Mouse (Mus musculus) ES-CJ7 (cell line): ENCODE results near the gene Tmem198.
A peak's percentile ranks its signal among the peaks of the same experiment; 100 is the strongest.

Experiments
- DNase-seq: peaks from one replicate; pipeline ENCODE4 v3.0.0; 2011; ENCODE audit warnings: low read depth, low spot score

Tmem198 gene

GRCm38 (mm10) chr1:75478916-75479634 lies at the start of gene Tmem198, which contains the start of gene Chpf:
Tmem198 (plus strand) TSS chr1:75479532.
Chpf (minus strand) TSS chr1:75479307.
- DNase-seq = peak; percentile 99

GRCm38 (mm10) chr1:75435475-75436328 lies 43.6 kb upstream of the Tmem198 start, which contains the start of gene Gmppa:
Gmppa (plus strand) TSS chr1:75435930.
- DNase-seq = peak; percentile 93

GRCm38 (mm10) chr1:75438782-75439181 lies 40.5 kb upstream of the Tmem198 start:
- DNase-seq = no peak

DNA sequence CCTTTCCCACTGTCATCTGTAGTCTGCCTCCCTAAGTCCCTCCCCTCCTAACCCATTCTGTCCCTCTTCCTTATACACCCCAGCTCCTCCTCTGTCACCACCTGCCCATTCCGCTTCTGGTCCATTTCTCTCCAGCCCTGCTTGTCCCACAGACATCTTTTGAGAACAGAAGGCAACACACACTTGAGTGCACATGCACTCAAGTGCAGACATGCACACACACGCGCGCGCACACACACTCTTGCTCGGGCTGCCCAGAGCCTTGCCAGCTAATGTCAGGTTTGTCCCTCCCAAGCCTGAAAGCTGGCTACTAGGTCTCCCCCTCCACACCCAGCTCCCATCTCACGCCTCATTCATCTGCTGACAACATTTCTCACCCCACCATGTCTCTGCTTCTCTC lies 38.7 kb upstream of the Tmem198 start:
- no peak for DNase-seq

GRCm38 (mm10) chr1:75441471-75441996 lies 37.8 kb upstream of the Tmem198 start:
- no peak for DNase-seq

DNA sequence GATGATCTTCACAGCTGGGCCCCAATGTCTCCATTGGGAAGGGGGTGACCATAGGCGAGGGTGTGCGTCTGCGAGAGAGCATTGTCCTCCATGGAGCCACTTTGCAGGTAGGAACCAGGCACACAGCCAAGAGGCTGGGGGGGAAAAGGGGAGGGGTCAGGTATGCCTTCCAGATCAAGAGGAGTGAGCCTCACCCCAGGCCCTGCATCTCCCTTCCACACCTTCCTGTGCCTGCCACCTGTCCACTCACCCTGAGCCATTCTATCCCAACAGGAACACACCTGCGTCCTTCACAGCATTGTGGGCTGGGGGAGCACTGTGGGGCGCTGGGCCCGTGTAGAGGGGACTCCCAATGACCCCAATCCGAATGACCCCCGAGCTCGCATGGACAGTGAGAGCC lies 37.2 kb upstream of the Tmem198 start:
- DNase-seq = no peak

DNA sequence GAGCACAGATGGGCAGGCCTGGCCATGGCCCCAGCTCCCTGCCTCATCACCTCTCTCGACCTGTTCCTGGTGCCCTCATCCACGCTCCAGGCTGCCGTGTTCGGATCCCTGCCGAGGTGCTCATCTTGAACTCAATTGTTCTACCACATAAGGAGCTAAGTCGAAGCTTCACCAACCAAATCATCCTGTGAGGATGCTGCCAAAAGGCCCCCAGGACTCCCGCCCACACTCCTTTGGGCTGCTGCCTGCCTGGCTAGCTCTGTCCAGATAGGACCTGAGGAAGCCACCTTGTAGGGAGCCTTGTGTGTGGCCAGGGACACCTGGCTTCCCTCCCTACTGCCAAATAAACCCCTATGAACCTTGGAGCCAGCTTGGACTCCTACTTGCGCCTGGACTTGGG lies 36.5 kb upstream of the Tmem198 start:
- DNase-seq = peak; percentile 58

DNA sequence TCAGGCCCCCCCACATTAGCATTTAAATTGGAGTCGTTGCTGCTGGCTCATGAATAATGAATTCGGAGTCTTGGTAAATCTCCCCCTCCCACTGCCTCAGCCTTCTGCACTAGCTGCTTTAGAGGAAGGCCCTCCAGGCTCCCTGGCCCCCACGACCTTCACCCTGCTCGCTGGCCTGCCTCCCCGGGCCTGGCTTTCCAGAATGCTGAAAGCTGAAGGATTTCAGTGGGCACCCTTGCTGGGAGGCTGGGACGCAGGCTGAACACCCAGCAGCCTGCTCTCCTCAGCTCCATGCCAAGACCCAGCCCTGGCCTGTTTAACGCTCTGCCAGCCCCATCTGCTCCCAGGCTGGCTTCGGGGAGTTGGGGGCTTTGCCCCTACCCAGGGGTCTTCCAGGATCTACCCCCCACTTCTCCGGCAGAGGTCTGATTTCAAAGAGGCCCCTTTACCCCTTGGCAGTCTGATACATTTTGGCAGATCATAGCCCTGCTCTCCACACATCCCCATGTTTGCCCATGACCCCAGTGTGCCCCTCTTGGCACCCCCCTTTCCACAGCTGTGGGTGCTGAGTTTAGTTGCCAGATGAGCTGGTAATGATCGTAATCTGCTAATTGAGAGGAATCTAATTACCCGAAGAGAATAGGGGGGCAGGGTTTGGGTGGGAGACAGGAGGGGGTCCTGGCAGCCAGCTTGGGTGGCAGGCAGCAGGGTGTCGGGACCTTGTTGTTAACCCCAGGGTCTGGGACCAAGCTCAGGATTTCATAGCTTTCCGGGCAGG lies 35.9 kb upstream of the Tmem198 start:
- DNase-seq = peak; percentile 88

DNA sequence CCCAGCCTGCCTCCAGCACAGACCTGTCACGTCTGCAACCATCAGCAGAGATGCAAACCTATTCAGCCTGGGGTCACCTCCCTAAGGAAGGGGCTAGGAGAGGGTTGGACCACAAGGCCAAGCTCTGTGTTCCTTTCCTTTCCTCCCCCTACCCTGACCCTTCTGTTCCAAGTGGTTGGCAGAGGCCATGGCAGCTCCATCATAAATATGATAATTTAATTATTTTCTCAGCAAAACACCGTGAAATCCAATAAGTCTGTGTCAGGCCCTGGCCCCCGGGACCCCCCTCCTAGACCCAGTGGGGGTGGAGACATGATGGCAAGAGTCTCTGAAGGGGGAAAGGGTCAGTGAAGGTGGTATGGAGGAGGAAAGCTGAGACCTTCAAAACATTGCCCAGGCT lies 35.1 kb upstream of the Tmem198 start:
- DNase-seq = no peak

GRCm38 (mm10) chr1:75445141-75445701 lies 34.1 kb upstream of the Tmem198 start:
- no peak for DNase-seq

GRCm38 (mm10) chr1:75445751-75446611 lies 33.4 kb upstream of the Tmem198 start:
- DNase-seq = peak; percentile 76

DNA sequence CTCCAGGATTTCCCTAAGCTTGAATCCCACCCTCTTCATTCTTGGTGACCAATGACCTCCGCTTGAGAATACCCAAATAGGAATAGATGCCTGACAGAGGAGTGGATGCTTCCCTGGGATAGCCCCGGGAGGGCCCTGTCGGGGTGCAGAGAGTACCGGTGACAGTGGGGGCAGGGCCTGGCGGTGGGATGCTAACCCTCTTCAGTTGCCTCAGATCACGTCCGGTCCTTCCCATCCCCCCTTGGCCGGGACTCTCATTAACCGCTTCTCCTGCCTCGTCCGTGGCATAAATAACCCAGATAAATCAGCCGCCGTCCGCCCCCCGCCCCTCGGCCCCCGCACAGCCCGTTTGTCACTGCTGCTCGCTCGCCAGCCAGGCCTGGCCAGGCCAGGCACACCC lies 32.7 kb upstream of the Tmem198 start:
- no peak for DNase-seq

DNA sequence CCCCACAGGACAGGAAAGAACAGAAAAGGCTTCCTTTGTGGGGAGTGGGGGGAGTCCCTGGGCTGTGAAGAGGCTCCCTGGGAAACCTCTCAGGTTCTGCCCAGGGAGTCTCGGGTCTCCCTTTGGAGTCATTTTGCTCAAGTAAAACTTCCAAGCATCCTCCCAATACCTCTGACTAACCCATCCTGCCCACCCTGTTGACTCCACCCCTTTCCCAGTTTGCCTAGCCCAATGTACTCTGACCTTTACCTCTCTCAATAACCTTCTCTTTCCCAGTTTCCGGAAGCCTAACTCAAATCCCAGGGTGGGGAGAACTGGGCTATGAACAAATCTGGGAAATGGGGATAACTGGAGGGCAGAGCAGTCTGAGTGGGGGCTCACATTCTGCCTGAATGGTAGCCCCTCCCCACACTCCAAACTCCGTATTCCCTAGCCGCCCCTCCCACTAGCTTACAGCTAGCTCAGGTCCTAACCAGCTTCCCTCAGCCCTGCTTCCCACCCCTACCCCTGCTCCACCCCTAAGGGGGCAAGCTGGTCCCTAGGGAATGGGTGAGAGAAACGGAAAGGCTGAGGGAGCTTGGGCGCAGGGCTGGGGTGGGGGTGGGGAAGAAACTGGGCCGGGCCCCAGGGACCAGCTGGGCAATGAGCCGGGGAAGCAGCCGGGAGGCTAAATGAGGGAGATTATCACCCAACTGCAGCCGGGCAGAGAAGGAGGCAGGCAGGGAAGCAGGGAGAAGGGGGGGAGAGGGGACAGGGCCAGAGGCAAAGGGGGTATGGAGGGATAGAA lies 31.9 kb upstream of the Tmem198 start:
- peak; percentile 96 for DNase-seq

DNA sequence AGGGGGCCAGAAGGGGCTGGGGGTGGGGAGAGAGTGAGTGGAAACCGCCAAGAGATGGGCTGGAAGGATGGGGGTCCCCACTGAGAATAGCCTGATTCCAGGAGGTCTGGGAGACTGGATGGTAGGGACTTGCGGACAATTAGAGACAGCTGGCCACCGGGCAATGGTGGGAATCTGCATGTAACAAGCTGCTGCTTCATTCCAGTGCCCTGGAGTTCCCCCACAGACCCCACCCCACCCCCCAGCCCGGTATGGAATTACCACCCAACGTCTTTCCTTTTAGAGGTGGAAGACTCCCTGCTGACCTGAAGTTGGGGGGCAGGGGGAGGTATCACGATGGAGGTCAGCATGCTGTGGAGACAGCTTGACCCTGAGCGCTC lies 31.3 kb upstream of the Tmem198 start:
- peak; percentile 55 for DNase-seq

DNA sequence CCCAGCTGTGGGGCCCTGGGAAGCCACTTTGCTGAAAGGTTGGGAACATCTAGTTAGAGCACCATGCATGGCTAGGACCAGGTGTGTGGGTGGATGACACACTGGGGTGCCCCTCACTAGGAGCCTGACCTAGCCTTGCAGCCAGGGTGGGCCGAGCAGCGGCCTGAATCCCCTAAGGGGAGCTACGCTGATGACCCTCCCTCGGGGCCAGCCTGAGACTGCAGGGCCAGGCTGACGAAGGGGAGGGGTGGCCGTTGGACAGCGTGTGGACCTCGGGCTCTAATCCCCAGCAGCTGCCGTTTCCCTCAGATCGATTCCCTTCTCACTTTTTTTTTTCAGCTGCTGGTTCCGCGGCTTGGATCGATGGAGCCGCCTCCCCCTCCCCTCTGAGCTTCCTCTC lies 30.4 kb upstream of the Tmem198 start:
- DNase-seq = no peak

- DNase-seq = peak; percentile 47
Observed at GRCm38 (mm10) chr1:75449377-75450135, 29.8 kb upstream of the Tmem198 start.

DNA sequence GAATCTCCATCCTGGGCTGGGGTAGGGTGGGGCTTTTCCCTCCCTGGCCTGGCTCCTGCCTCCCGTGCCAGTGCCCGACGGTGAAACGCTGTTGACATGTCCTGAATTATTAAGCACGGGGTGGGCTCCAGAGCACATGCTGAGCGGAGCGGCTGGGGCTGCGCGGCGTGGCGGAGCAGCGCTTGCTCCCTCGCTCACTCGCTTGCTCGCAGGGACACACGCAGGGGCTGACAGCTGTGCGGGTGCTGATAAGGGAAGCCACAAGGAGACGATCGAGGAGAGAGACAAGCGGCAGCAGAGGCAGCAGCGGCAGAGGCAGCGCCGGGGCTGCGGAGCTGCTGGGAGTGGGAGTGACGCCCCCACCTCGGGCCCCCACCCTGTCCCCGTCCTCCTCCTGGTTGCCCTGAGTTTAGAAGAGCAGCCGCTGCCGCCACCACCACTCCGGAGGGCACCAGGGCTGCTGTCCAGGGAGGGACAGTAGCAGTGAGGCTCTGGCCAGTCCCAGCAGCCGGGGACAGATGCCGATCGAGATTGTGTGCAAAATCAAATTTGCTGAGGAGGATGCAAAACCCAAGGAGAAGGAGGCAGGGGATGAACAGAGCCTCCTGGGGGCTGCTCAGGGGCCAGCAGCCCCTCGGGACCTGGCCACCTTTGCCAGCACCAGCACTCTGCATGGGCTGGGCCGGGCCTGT lies 28.9 kb upstream of the Tmem198 start, which contains the start of gene Asic4:
Asic4 (plus strand) TSS at position 123 of the 692 bp plus-strand sequence.
- DNase-seq = no peak

DNA sequence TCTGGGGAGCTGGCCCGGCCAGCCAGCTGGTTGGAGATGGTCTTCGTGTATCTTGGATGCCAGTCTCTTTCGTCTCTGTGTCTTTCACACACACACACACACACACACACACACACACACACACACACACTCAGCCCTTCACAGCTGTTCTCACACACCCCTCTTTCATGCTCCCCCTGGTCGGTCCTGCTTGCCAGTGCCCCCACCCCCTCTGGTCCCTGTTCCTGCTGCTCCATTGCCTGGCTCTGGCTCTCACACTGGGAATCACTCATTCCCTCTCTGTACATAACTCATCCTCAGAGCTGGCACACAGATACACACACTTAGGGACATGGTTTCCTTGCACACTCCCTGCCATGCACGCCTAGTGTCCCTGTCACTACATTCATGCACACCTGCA lies 27.4 kb upstream of the Tmem198 start:
- DNase-seq = no peak
